Mouse (Mus musculus) bone marrow macrophage, adult 2 months (primary cell): ENCODE data around the gene Comt. TPM values are rescaled to one million over a fixed set of nuclear protein-coding genes. Genes with fewer than 3 reads are reported as not detected.
A peak's percentile ranks its signal among the peaks of the same experiment; 100 is the strongest.

Experiments used
- H3K27ac ChIP-seq: 2 replicates; pipeline ENCODE4 v1.5.1; 2012; ENCODE audit warnings: low read depth, low read length; ENCODE audit not compliant: insufficient read depth
- H3K4me1 ChIP-seq: 2 replicates; pipeline ENCODE4 v1.6.1; 2012; ENCODE audit warnings: low read length; ENCODE audit not compliant: control insufficient read depth, insufficient read depth
- H3K4me3 ChIP-seq: 2 replicates; pipeline ENCODE4 v1.5.1; 2012; ENCODE audit warnings: mild to moderate bottlenecking, low read length, moderate library complexity; ENCODE audit not compliant: insufficient read depth
- CTCF ChIP-seq: IDR thresholded peaks from 2 replicates; pipeline ENCODE4 v1.5.1; 2012; ENCODE audit warnings: low read depth, mild to moderate bottlenecking, low read length, moderate library complexity
- POLR2A ChIP-seq: IDR thresholded peaks from 2 replicates; pipeline ENCODE4 v1.6.1; 2012; ENCODE audit warnings: mild to moderate bottlenecking, low read depth, low read length, borderline replicate concordance
- polyA plus RNA-seq: library from polyadenylated mRNA; stranded (reverse); fragments of >200 nt; gene quantifications from 2 replicates; pipeline ENCODE4 v1.2.4, GENCODE M21; 2012; ENCODE audit not compliant: missing spikeins, insufficient read depth, insufficient read length

Comt gene
- 93.3 and 99.6 TPM in 2 replicates for polyA plus RNA-seq

GRCm38 (mm10) chr16:18426802-18427280, at the start of gene Comt:
Comt (minus strand) TSS chr16:18426852.
- Histone ChIP-seq H3K27ac (peak within 1 kb of the TSS; percentile 40), H3K4me3 (peak within 1 kb of the TSS; percentile 73), H3K4me1 (peaks cover 26% of the 10 kb centered on the region)
- TF ChIP-seq POLR2A (0 out of 2 replicates have a peak, but pooled peaks have one; percentile 9), CTCF (no peak)

- no peak overlapping the region for H3K27ac ChIP-seq
- no peak overlapping the region for H3K4me3 ChIP-seq
- no peaks in the 10 kb centered on the region for H3K4me1 ChIP-seq
- TF ChIP-seq POLR2A (no peak), CTCF (no peak)
These were observed 47.4 kb upstream of the Comt start for GRCm38 (mm10) chr16:18474021-18474420.

- Histone ChIP-seq H3K27ac (no peak overlapping the region), H3K4me1 (no peaks in the 10 kb centered on the region), H3K4me3 (no peak overlapping the region)
- TF ChIP-seq POLR2A, result no peak
- TF ChIP-seq CTCF, result no peak
These were observed 46.3 kb upstream of the Comt start for GRCm38 (mm10) chr16:18472976-18473375.

- no peaks in the 10 kb centered on the region for H3K4me1 ChIP-seq
- TF ChIP-seq CTCF, result no peak
- no peak overlapping the region for H3K4me3 ChIP-seq
- H3K27ac ChIP-seq, result no peak overlapping the region
These were observed 45.8 kb upstream of the Comt start for GRCm38 (mm10) chr16:18472416-18472815.

- H3K27ac ChIP-seq, result no peak overlapping the region
These were observed 45.3 kb upstream of the Comt start for GRCm38 (mm10) chr16:18471976-18472375.

GRCm38 (mm10) chr16:18471381-18471955, 44.8 kb upstream of the Comt start:
- Histone ChIP-seq H3K4me1 (no peaks in the 10 kb centered on the region), H3K27ac (no peak overlapping the region), H3K4me3 (no peak overlapping the region)
- no peak for TF ChIP-seq POLR2A

More at GRCm38 (mm10) chr16:18471976-18472375, 45.3 kb upstream of the Comt start:
- no peak for TF ChIP-seq CTCF
- TF ChIP-seq POLR2A, result no peak
- H3K4me3 ChIP-seq, result no peak overlapping the region
- H3K4me1 ChIP-seq, result no peaks in the 10 kb centered on the region

GRCm38 (mm10) chr16:18470829-18471228, 44.2 kb upstream of the Comt start:
- Histone ChIP-seq H3K27ac (no peak overlapping the region), H3K4me3 (no peak overlapping the region), H3K4me1 (0 out of 2 replicates have a peak, but pooled peaks cover under 1% of the 10 kb centered on the region)
- TF ChIP-seq CTCF, result 0 out of 2 replicates have a peak, but pooled peaks have one; percentile 16
- TF ChIP-seq POLR2A, result no peak

- TF ChIP-seq POLR2A, result no peak
- TF ChIP-seq CTCF, result no peak
- peak overlapping the region; percentile 30; the same call in 1 of the 2 replicates for H3K27ac ChIP-seq
- H3K4me1 ChIP-seq, result peaks cover 33% of the 10 kb centered on the region
- no peak overlapping the region for H3K4me3 ChIP-seq
These were observed 37.6 kb upstream of the Comt start for GRCm38 (mm10) chr16:18464271-18464670.

- TF ChIP-seq POLR2A (no peak), CTCF (no peak)
- Histone ChIP-seq H3K4me1 (peaks cover 33% of the 10 kb centered on the region), H3K4me3 (no peak overlapping the region), H3K27ac (no peak overlapping the region)
These were observed 35.9 kb upstream of the Comt start for GRCm38 (mm10) chr16:18462598-18462997.

- TF ChIP-seq POLR2A, result no peak
- TF ChIP-seq CTCF, result no peak
- no peak overlapping the region for H3K4me3 ChIP-seq
- no peak overlapping the region for H3K27ac ChIP-seq
- peaks cover 33% of the 10 kb centered on the region for H3K4me1 ChIP-seq
These were observed 35.4 kb upstream of the Comt start for GRCm38 (mm10) chr16:18462031-18462430.

GRCm38 (mm10) chr16:18460826-18461225, 34.2 kb upstream of the Comt start:
- H3K4me1 ChIP-seq, result peaks cover 33% of the 10 kb centered on the region
- H3K4me3 ChIP-seq, result no peak overlapping the region
- no peak overlapping the region for H3K27ac ChIP-seq
- TF ChIP-seq CTCF, result no peak
- no peak for TF ChIP-seq POLR2A
